Mouse (Mus musculus): ENCODE measurements around the gene Galnt7.
"Not testable (repeated sequence)": the region's sequence is repeated elsewhere in the genome, so short reads cannot be mapped to it uniquely, and the experiment has no call there.

Galnt7 gene

DNA sequence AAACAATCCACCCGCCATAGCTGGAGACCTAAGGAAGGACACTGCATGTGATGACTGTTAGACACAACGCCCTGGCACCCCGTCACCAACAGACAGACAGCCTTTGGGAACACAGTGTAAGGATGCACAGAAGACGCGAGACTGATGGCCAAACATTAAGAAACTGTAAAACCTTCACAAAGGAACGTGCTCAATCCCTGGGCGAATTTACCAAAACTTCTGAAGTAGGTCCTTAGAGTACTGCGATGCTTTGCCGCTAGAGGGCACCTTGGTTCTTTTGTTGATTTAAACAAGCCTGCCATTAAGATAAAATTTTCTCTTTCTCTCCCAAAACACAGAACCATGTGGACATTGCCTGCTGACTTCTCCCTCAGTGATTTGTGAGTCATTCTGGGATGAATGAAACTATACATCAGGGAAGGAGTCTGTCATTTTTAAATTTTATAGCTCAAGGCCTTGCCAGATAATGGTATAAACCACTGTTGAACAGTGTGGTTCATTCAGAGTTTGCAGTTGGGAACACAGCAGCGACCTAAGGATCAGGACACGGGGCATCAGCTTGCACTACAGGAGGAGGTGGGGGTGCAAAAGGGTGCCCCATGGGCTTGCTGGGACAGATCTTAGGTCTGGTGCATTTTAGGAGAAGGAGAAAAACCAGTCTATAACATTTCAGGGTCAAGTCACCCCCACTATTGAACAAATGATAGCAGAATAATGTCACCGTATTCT, 112.6 kb downstream of the Galnt7 start:
- peak; percentile 78 for DNase-seq (ENCODE audit: low read depth, low spot score)

DNA sequence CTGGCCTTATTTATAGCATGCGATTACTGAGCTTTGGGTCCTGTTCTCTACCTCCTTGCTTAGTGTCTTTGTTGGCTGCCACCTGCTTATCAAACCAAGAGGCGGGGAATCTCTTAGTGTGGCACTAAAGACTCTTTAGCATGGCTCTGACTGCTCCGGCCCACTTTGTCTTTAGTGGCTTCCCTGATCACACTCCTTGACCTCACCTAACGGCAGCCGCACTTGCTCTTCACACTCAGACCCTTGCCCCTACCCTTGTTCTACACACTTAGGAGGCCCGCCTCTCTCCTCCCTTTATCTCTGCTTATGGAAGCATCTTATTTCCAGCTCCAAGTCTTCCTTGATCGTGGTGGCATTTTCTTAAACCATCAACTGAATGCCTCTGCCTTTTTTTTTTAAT, 114.2 kb downstream of the Galnt7 start:
- DNase-seq (ENCODE audit: low read depth, low spot score) = no peak

DNA sequence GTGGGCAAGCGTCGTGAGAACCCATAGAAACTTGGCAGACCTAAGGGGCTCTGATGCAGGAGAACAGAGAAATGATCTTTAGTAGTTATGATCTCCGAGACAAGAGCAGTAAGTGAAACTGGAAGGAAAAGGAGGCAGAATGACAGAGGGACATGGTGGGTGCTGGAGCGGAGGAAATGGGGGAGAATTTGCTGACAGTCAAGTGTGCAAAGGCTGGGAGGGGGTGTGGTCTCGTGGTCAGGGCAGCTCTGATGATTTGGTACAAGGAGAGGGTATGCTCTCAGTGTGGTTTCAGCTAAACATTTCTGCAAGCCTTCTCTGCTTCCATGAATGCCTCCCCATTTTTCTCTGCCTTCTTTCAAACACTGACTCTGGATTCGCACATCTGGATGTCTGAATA, 116.7 kb downstream of the Galnt7 start:
- DNase-seq (ENCODE audit: low read depth, low spot score) = no peak

DNA sequence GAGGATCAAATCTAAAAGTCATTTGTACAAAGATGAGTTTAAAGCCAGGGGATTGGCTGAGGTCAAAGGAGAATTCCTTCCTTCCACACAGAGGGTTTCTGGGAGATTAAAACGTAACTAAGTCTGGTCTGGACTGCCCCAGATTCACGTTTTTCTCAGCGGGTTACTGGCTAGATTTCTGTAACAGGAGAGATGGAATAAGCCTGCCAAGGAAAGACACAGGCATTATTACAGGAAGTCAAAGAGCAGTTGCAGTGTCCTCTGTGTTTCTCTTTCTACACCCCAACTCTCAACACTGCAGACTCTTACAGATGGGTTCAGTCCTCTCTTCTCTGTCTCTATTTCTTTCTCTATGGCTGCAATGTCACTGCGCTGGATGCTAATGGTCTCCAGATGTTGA, 118.3 kb downstream of the Galnt7 start:
- DNase-seq (ENCODE audit: low read depth, low spot score) = no peak

DNA sequence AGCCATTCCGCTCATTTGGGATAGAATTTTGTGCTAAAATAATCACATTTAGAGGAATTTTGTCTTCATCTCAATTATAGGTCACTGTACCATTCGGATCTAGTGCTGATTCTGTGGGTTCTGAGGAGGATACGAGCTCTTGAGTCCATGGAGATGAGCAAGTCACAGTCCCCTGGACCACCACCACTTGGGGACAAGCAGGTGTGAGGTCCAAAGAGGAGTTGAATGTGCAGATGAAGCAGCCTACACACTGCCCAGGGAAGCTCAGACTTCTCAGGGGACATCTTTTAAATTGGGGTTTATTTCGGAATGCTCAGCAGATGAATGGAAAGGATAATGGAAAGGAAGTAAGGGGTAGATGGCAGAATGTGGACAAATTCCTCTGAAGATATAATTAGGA, 119.7 kb downstream of the Galnt7 start:
- DNase-seq (ENCODE audit: low read depth, low spot score) = no peak

DNA sequence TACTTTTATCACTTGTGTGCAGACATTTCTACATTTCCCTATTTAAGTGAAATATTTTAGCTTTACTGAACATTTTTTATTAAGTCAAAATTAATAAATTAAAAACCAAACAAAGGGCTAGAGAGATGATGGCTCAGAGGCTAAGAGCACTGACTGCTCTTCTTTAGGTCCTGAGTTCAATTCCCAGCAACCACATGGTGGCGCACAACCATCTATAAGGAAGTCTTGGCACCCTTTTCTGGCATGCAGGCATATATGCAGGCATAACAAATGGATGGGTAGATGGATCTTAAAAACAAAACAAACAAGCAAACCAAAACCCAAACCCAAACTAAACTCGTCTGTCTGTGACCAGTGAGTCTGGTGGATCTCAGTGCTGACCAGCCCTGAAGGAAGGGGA, 120.6 kb downstream of the Galnt7 start:
- no peak for DNase-seq (ENCODE audit: low read depth, low spot score)

DNA sequence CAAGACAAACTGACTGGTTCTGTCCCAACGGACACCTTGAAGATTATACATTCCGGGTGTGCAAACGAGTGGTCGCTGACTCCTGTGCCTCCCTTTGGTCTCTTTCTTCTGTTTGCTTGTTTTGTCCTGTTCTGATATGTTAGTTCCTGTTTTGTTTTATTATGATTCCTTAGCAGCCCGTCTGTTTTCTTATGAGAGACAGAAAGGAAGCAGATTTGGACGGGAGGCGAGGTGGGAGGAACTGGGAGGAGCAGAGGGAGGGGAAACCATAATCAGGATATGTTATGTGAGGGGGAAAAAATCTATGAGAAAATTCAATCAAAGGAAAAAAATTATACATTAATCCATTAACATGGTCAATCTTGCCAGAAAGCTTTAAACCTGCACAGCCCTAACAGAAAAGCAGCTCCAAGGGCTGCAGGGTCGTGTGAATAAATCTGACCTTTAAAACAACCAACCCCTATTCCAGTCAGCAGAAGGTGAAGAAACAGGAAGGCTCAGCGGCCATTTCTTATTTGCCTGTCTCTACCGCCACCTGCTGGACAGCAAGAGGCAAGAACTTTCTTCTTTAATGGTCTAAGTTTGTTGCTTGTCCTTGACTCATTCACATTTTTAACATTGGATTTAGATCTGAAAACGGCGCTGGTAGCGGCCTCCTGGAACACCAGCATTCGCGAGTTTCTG, 122.0 kb downstream of the Galnt7 start:
- peak; percentile 93 for DNase-seq (ENCODE audit: low read depth, low spot score)

DNA sequence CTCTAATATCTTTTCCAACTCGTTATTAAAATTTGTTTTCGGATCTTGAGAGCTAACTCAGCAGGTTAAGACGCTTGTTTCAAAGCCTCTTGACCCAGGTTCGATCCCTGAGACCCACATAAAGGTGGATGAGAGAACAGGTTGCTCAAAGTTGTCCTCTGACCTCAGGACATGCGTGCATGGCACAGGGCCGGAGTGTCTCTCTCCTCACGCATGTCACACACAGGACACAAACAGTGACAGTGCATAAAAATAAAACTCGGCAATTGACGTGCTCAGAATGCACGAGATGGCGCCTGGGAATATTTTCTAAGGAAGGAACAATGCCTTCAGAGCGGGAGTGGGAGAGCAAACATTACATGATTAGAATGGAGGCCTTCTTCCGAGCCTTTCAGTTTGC, 122.6 kb downstream of the Galnt7 start:
- DNase-seq (ENCODE audit: low read depth, low spot score) = no peak

DNA sequence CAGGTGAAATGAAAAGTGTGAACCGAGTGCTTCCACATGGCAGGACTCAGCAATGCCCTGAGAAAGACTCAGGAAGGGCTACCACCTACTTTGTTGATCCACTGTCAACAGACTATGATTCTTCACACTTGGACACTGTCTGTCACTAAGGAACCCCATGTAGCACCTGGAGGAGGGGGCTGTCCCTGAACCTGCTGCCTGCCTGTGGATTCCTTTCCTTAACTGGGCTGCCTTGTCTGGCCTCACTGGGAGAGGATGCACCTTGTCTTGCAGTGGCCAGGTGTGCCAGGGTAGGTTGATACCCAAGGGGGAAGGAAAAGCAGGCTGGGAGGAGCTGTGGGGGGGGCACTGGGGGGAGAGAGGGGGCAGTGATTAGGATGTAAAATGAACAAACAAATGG, 124.8 kb downstream of the Galnt7 start:
- DNase-seq (ENCODE audit: low read depth, low spot score) = no peak

DNA sequence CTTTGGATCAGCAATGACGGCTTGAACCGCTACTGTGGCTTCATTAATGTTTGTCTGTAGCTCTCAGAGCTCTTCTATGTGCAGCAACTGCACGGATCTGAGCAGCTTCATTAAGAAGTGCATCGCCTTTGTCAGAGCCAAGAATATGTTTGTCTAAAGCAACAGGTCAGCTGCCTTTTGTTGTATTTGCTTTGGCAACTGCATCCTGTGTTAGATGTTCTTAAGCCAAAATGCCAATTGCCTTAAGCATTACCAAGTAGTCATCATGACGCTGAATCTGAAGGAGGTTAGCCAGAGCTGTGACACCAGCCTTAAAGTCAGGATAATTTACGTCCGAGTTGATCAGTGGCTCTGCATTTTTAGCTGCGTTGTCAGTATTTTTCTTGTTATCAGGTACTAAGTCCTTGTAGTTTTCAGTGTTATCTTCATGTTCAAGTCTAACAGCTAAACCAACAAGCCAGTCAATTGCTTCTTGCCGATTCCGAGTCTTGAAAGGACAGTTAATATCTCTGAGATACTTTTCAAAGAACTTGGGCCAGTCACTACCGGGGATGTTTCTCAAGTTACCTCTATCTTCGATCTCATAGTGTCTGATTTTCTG, 132.5 kb downstream of the Galnt7 start:
- DNase-seq (ENCODE audit: low read depth, low spot score) = no peak

DNA sequence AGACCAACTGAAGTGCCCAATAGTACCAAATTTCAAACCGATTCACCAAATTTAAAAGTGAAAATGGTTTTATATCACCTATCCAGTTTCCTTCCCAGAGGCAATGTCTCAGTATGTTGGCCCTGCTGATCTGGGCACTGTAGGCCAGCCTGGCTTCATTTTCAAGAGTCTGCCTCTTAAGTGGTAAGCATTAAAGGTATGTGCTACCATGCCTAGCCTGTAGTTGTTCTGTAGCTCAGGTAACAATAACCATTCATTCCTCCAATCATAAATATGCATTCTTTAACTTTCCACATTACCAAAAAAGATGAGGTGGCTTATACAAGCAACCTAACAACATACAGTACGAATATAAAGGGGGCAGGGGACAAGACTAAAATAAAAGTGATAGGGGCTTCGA, 135.1 kb downstream of the Galnt7 start:
- DNase-seq (ENCODE audit: low read depth, low spot score) = no peak

DNA sequence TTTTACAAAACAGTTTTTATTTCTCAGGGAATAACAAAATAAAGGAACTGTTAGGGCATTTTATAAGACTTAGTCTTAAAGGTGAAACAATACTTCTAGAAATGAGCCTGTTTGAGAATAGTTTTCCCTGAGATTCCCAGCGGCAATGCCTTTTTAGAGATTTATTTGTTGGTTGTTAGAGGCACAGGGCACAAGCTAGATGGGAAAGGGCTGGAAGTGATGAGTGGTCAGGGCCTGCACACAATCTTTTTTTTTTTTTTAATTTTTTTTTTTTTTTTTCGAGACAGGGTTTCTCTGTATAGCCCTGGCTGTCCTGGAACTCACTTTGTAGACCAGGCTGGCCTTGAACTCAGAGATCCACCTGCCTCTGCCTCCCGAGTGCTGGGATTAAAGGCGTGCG, 136.1 kb downstream of the Galnt7 start:
- DNase-seq (ENCODE audit: low read depth, low spot score) = not testable (repeated sequence)

DNA sequence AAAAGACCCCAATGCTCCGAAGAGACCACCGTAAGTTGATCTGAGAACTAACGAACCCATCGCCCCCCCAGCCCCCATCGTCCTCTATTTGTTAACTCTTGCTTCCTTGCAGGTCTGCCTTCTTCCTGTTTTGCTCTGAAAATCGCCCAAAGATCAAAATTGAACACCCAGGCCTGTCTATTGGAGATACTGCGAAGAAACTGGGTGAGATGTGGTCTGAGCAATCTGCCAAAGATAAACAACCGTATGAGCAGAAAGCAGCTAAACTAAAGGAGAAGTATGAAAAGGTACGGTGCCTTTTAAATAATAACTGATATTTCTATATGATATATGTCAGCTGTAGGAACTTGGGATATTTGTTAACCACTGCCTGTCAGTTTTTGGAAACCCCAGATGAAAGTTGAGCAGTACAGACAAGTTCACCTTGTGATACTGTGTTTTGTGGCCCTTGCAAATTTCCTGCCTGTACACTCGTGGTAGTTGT, 139.6 kb downstream of the Galnt7 start:
- not testable (repeated sequence) for DNase-seq (ENCODE audit: low read depth, low spot score)

DNA sequence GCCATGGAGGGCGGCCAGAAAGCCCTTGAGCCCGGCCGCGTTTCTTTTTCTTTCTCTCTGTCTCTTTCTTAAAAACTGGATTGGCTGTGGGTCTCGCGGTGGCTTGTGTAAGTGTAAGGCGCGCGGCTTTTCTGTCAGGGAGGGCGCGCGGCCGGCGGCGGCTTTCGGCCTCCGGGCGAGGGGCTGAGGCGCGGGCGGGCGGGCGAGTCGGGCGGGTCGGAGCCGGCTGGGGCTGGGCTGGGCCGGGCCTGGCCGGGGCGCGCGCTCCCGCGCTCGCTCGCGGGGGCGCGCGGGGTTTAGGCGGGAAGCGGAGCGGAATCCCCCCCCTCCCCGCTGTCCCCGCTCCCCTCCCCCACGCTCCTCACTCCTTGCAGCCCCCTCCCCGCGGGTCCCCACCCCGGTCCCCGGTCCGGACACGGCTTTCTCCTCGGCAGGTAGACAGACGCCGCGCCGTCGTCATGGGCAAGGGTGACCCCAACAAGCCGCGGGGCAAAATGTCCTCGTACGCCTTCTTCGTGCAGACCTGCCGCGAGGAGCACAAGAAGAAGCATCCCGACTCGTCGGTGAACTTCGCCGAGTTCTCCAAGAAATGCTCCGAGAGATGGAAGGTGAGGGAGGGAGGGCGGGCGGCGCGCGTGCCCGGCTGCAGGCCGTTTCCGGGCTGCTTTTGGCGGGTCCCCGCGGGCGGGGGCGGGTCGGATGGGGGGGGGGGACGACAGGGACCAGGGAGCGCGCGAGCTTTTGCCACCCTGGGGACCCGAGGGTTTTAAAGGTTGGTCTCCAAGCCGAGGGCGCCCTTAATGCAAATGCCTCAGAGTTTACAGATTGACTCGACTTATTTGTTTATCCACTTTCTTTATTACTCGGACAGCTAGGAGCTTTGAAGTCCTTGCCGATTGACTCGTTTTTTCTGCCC, 140.4 kb downstream of the Galnt7 start:
- peak; percentile 68 for DNase-seq (ENCODE audit: low read depth, low spot score)

DNA sequence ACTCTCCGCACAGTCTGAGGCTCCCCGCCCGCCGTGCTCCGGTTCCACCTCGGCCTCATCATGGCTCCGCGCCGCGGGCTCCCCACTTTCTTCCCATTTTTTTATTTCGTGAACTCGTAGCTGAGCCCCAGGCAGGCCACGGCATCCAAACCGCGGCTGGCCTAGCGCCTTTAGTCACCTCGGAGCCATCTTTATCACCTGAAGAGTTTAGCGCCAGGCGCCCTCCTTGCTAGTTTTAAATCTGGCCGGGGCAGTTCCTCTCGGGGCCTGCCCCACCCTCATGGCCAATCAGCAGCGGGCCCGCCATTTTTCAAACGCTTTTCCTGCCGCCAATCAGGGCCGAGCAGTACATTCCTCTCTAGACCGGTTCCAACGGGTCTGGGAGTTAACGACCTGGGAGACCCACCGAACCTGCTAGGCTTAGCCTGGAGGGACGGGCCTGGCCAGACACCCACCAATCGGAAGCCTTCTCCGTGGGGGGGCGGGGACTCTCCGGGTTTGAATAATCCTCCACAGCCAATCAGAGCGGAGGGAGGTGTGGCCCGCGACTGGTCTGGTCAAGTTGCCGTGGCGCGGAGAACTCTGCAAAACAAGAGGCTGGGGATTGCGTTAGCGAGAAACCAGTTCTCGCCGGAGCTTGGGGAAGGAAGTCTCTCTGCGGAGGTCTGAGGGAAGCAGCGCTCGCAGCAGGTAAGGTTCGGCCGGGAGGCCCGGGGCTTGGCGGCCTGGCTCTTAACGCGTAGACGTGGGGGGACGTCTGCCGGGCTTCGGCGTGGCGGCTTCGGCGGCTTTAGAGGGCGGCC, 141.3 kb downstream of the Galnt7 start, which contains the start of gene Hmgb2:
TSS of gene Hmgb2 (plus strand) at position 592 of the 803 bp plus-strand sequence.
- peak; percentile 100 for DNase-seq (ENCODE audit: low read depth, low spot score)

DNA sequence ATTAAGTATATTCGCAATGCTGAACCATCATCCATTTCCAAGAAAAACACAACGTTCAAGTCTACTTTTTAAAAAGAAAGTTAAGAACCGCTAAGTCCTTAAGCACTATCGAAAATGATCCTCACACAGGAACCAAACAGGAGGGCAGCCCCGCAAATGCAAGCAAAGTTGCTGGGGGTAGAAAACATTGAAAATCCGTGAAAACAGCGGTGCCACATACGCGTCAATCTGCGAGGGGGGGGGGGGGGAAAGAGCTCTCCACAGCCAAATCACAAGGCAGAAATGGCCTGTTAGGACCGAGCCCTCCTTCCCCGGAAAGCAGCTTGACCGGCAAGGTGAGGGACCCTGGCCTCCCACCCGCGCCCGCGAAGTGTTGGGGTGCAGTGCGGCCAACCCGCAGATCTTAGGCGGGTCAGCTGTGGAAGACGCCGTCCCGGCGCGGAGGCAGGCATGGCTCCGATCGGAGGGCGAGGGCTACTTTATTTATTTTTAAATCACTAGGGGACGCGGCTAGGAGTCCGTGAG, 142.0 kb downstream of the Galnt7 start:
- no peak for DNase-seq (ENCODE audit: low read depth, low spot score)

DNA sequence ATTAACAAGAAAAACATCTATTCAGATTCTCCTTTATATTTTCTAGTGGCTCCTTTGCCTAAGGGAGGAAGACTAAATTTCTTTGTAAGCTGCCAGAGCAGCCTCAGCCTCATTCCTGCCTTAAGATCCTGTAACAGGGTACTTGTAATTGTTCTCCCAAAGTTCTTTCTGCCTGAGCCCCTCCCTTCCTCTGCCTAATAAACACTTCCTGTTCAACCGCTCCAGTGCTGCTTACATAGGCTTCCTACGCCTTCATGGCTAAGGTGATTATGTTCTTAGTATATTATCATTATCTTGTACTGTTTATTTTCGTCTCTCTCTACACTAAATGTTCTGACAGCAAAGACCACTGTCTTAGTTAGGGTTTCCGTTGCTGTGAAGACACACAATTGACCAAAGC, 144.2 kb downstream of the Galnt7 start:
- DNase-seq (ENCODE audit: low read depth, low spot score) = no peak

DNA sequence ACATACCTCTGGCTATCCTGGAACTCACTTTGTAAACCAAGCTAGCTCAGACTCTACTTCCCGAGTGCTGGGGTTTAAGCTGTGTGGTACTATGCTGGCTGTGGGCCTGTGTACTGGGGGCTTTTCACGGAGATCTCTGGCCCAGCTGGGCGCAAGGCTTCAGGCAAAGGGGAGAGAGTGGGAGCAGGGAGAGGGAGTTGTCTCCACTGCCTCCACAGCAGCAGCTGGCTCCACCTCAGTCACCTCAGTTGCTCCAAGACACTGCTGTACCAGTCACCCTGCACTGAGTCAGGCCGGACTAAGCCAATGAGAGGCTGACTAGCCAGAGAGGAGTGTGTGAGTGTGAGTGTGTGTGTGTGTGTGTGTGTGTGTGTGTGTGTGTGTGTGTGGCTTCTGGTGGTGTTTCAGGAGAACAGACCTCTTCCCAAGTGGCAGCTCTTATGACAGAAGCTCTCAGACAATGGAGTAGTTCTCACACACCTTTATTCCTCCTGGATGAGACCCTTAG, 145.2 kb downstream of the Galnt7 start:
- DNase-seq (ENCODE audit: low read depth, low spot score) = no peak

DNA sequence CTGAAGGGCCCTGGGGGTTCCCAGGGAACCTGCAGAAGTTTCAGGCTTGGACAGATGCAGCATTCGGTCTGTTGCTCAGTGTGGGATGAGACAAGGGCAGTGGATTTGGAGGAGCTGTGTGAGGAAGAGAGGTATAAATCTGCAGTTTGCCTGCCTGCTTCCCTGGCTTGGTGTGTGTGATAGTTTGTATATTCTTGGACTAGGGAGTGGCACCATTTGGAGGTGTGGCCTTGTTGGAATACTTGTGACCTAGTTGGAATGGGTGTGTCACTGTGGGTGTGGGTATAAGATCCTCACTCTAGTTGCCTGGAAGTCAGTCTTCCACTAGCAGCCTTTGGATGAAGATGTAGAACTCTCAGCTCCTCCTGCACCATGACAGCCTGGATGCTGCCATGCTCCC, 147.3 kb downstream of the Galnt7 start:
- peak; percentile 58 for DNase-seq (ENCODE audit: low read depth, low spot score)

DNA sequence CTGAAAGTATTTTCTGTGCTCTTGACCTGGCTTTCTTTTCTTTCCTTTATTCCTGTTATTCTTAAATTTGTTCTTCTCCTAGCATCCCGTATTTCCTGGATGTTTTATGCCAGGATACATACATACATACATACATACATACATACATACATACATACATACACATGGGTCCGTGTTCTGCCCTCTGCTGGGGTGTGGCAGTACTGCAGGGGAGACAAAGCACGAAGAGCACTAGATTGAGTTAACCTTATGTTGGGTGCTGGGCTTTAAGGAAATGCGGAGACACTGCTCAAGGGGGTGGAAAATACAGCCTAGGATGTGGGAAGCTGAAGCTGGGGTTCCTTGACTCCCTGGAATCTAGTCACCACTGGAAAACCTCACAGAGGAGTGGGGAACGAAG, 149.2 kb downstream of the Galnt7 start:
- DNase-seq (ENCODE audit: low read depth, low spot score) = peak; percentile 87
